Mouse (Mus musculus) forebrain, embryonic 14.5 days (tissue): Measurements from ENCODE around the gene Sox8. TPM values are rescaled to one million over a fixed set of nuclear protein-coding genes. Genes with fewer than 3 reads are reported as not detected.
A peak's percentile ranks its signal among the peaks of the same experiment; 100 is the strongest.

Source experiments
- ATAC-seq: fragments of 200-750 bp; cut with Nextera tagmentation; 2 replicates; pipeline ENCODE4 v1.8.0; 2017; ENCODE audit warnings: mild to moderate bottlenecking, moderate library complexity
- DNase-seq: peaks from one replicate; pipeline ENCODE4 v3.0.0-alpha.2; 2015; ENCODE audit warnings: low spot score
- H3K27ac ChIP-seq: fragments of 300-500 bp; sonication (generic); 2 replicates; pipeline ENCODE4 v1.5.1; 2014; ENCODE audit warnings: low read depth, mild to moderate bottlenecking, control low read depth, low read length, moderate library complexity
- H3K27me3 ChIP-seq: fragments of 300-500 bp; sonication (generic); replicated peaks from 2 replicates; pipeline ENCODE4 v1.6.1; 2014; ENCODE audit warnings: low read length, control low read depth, mixed read lengths; ENCODE audit not compliant: control insufficient read depth, insufficient read depth
- H3K36me3 ChIP-seq: fragments of 300-500 bp; sonication (generic); 2 replicates; pipeline ENCODE4 v1.6.1; 2014; ENCODE audit warnings: low read length, control low read depth; ENCODE audit not compliant: control insufficient read depth, insufficient read depth
- H3K4me1 ChIP-seq: fragments of 300-500 bp; sonication (generic); 2 replicates; pipeline ENCODE4 v1.6.1; 2014; ENCODE audit warnings: antibody characterized with exemption, low read length, control low read depth; ENCODE audit not compliant: control insufficient read depth, insufficient read depth
- H3K4me2 ChIP-seq: fragments of 300-500 bp; sonication (generic); 2 replicates; pipeline ENCODE4 v1.6.1; 2014; ENCODE audit warnings: mild to moderate bottlenecking, control low read depth, low read length
- H3K4me3 ChIP-seq: fragments of 300-500 bp; sonication (generic); 2 replicates; pipeline ENCODE4 v1.5.1; 2014; ENCODE audit warnings: low read depth, low read length, control low read depth
- H3K9ac ChIP-seq: fragments of 300-500 bp; sonication (generic); 2 replicates; pipeline ENCODE4 v1.6.1; 2014; ENCODE audit warnings: mild to moderate bottlenecking, low read length, control low read depth, moderate library complexity
- H3K9me3 ChIP-seq: fragments of 300-500 bp; sonication (generic); replicated peaks from 2 replicates; pipeline ENCODE4 v1.6.1; 2016; ENCODE audit warnings: low read length, control low read depth, mixed read lengths; ENCODE audit not compliant: control insufficient read depth
- WGBS: fragments of 180-500 bp; shearing (Covaris S2); extraction: QIAGEN DNeasy Blood & Tissue Kit; methylation state at CpG from one replicate; pipeline ENCODE4 v1.1.7; 2014; 5-methylcytosine and 5-hydroxymethylcytosine counted together
- polyA plus RNA-seq: library from polyadenylated mRNA; unstranded; fragments of >200 nt; fragmentation: Nextera tagmentation; extraction: Ambion mirVana; gene quantifications from 2 replicates; pipeline ENCODE4 v1.2.1, GENCODE M21; 2014

Sox8 gene
- polyA plus RNA-seq, 1 experiment from 2014 or later, result 17.6 TPM

GRCm38 (mm10) chr17:25576034-25576433 lies 5.5 kb upstream of the Sox8 start:
- Histone ChIP-seq H3K4me3 (no peak overlapping the region), H3K9ac (no peak overlapping the region), H3K36me3 (no peaks in the 10 kb centered on the region), H3K4me2 (no peak overlapping the region), H3K27ac (no peak overlapping the region), H3K27me3 (no peaks in the 10 kb centered on the region), H3K9me3 (no peaks in the 10 kb centered on the region), H3K4me1 (peaks cover 9% of the 10 kb centered on the region; the same call in 1 of the 2 replicates)
- WGBS, result 76% methylated on average over 2 of the region's 2 CpGs
- ATAC-seq, result no peak
- DNase-seq, result no peak

- H3K9ac ChIP-seq, result no peak overlapping the region
These were observed 4.9 kb upstream of the Sox8 start for GRCm38 (mm10) chr17:25575208-25575971.

GRCm38 (mm10) chr17:25571453-25571820 lies 951 bp upstream of the Sox8 start:
- Histone ChIP-seq H3K4me3 (peak overlapping the region; percentile 53), H3K4me1 (peaks cover 30% of the 10 kb centered on the region), H3K9ac (peak overlapping the region; percentile 66; the same call in 1 of the 2 replicates), H3K36me3 (no peaks in the 10 kb centered on the region), H3K27ac (no peak overlapping the region), H3K27me3 (peaks cover 13% of the 10 kb centered on the region), H3K4me2 (peak overlapping the region; percentile 91), H3K9me3 (no peaks in the 10 kb centered on the region)
- WGBS, result 1% methylated on average over 8 of the region's 8 CpGs
- DNase-seq (no peak), ATAC-seq (no peak)

More at GRCm38 (mm10) chr17:25575208-25575971, 4.9 kb upstream of the Sox8 start:
- H3K27ac ChIP-seq, result no peak overlapping the region
- WGBS, result 59% methylated on average over 12 of the region's 12 CpGs
- H3K9me3 ChIP-seq, result no peaks in the 10 kb centered on the region
- no peaks in the 10 kb centered on the region for H3K27me3 ChIP-seq
- DNase-seq (no peak), ATAC-seq (no peak)
- no peak overlapping the region for H3K4me3 ChIP-seq
- peaks cover 15% of the 10 kb centered on the region for H3K4me1 ChIP-seq
- no peak overlapping the region for H3K4me2 ChIP-seq
- no peaks in the 10 kb centered on the region for H3K36me3 ChIP-seq

GRCm38 (mm10) chr17:25569833-25570647 lies 446 bp downstream of the Sox8 start:
- peak overlapping the region; percentile 66 for H3K9ac ChIP-seq
- no peaks in the 10 kb centered on the region for H3K9me3 ChIP-seq
- H3K27me3 ChIP-seq, result peaks cover 13% of the 10 kb centered on the region
- ATAC-seq, result peak; percentile 13
- WGBS, result 1% methylated on average over 54 of the region's 54 CpGs
- no peaks in the 10 kb centered on the region for H3K36me3 ChIP-seq
- peak overlapping the region; percentile 91 for H3K4me2 ChIP-seq
- no peak overlapping the region for H3K27ac ChIP-seq
- peak overlapping the region; percentile 53 for H3K4me3 ChIP-seq
- DNase-seq, result no peak
- peaks cover 40% of the 10 kb centered on the region for H3K4me1 ChIP-seq

- H3K4me3 ChIP-seq, result peak overlapping the region; percentile 53
- no peaks in the 10 kb centered on the region for H3K9me3 ChIP-seq
- H3K4me2 ChIP-seq, result peak overlapping the region; percentile 91
- peaks cover 13% of the 10 kb centered on the region for H3K27me3 ChIP-seq
- ATAC-seq (no peak), DNase-seq (no peak)
- H3K4me1 ChIP-seq, result peaks cover 47% of the 10 kb centered on the region
- H3K27ac ChIP-seq, result peak overlapping the region; percentile 52; the same call in 1 of the 2 replicates
- no peaks in the 10 kb centered on the region for H3K36me3 ChIP-seq
- peak overlapping the region; percentile 66 for H3K9ac ChIP-seq
- WGBS, result 47% methylated on average over 11 of the region's 11 CpGs
These were observed 1.6 kb downstream of the Sox8 start for GRCm38 (mm10) chr17:25568880-25569279.

- peak overlapping the region; percentile 53 for H3K4me3 ChIP-seq
- H3K9ac ChIP-seq, result peak overlapping the region; percentile 66; the same call in 1 of the 2 replicates
- 28% methylated on average over 10 of the region's 10 CpGs for WGBS
- H3K36me3 ChIP-seq, result no peaks in the 10 kb centered on the region
- peaks cover 50% of the 10 kb centered on the region for H3K4me1 ChIP-seq
- H3K9me3 ChIP-seq, result no peaks in the 10 kb centered on the region
- peak; percentile 15 for ATAC-seq
- DNase-seq, result peak; percentile 66
- peaks cover 13% of the 10 kb centered on the region for H3K27me3 ChIP-seq
- peak overlapping the region; percentile 91 for H3K4me2 ChIP-seq
- peak overlapping the region; percentile 60; the same call in 1 of the 2 replicates for H3K27ac ChIP-seq
These were observed 2.3 kb downstream of the Sox8 start for GRCm38 (mm10) chr17:25568206-25568605.

GRCm38 (mm10) chr17:25567745-25568144 lies 2.7 kb downstream of the Sox8 start:
- Histone ChIP-seq H3K9ac (peak overlapping the region; percentile 13; the same call in 1 of the 2 replicates), H3K36me3 (no peaks in the 10 kb centered on the region), H3K4me1 (peaks cover 50% of the 10 kb centered on the region), H3K4me3 (peak overlapping the region; percentile 53), H3K27ac (peak overlapping the region; percentile 60; the same call in 1 of the 2 replicates), H3K9me3 (no peaks in the 10 kb centered on the region), H3K4me2 (peak overlapping the region; percentile 91), H3K27me3 (peaks cover 13% of the 10 kb centered on the region)
- DNase-seq (peak; percentile 76), ATAC-seq (peak; percentile 32; the same call in 1 of the 2 replicates)
- 22% methylated on average over 14 of the region's 14 CpGs for WGBS

GRCm38 (mm10) chr17:25567261-25567660 lies 3.2 kb downstream of the Sox8 start:
- Histone ChIP-seq H3K27ac (no peak overlapping the region), H3K4me2 (peak overlapping the region; percentile 91), H3K9me3 (no peaks in the 10 kb centered on the region), H3K9ac (peak overlapping the region; percentile 13; the same call in 1 of the 2 replicates), H3K4me1 (peaks cover 53% of the 10 kb centered on the region), H3K27me3 (peaks cover 13% of the 10 kb centered on the region), H3K4me3 (peak overlapping the region; percentile 53; the same call in 1 of the 2 replicates), H3K36me3 (no peaks in the 10 kb centered on the region)
- DNase-seq (no peak), ATAC-seq (no peak)
- 76% methylated on average over 13 of the region's 13 CpGs for WGBS
